Mouse (Mus musculus) MN1 (cell line): ENCODE data around the gene Itga8.
A peak's percentile ranks its signal among the peaks of the same experiment; 100 is the strongest.

Source experiments
- DNase-seq: peaks from one replicate; pipeline ENCODE4 v3.0.0-alpha.2; 2016; ENCODE audit warnings: low spot score

The Itga8 gene

GRCm38 (mm10) chr2:12085492-12085891, 216.2 kb downstream of the Itga8 start:
- DNase-seq = no peak

- DNase-seq = no peak
Measured at GRCm38 (mm10) chr2:12084341-12084740, 217.4 kb downstream of the Itga8 start.

GRCm38 (mm10) chr2:12077266-12077891, 224.3 kb downstream of the Itga8 start:
- no peak for DNase-seq

DNA sequence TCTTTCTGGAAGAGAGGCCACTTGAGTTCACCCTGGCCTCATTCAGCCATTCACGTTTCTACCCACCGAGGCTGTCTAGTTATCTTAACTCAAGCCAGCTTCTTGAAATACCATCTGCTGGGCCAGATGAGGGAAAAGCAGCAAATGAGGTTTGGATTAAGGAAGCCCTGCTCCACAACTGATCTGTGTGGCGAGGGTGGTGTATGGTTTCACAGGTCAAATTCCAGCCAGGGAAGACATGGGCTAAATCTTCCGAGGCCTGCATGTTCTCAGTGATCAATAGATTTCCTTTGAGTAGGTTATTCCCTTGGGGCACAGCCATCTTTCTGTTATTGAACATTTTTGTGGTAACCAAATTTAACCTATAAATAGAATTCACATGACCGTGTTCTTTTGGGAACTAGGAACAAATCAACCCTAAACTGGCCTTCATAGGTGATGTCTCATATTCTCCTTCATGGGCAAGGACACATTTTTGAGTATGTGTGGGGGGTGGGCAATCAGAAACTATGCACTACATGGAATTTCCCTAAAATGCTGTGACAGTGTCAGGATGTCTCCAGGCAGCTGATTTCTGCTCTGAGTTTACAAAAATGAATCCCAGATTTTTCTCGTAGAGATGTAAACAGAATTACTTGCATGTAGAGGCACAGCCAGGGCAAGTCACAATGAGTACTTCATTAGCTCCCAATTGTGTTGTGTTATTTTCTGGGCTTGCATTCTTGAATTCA, 235.9 kb downstream of the Itga8 start:
- DNase-seq = no peak

DNA sequence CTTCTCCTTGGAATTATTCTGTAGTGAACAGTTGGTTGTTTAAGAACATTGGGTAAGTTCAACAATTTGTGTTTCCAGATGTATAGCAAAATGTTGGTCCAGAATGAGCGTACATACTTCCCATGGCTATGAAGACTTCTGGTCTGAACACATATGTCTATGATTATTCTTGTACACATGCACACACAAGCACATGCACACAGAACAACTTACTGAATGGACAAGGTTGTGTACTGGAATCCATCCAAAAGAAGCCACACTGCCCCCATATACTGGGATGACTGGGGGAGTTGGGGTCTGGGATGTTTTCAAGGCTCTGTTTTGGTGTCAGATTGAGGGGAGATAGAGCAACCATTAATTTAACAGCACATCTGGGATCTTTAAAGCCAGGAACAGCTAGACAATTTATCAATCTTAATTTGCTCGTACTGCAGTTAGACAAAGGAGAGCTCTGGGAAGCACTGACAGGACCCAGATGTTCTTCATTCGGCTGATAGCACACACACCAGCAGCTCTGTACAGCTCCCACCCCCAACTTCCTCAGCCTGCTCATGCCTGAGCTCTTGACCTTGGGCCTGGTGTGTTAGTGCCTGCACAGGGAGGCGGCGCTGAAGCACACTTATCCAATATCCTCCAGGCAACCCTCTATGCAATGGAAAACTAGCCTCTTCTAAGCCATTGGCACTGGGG, 241.5 kb downstream of the Itga8 start:
- peak; percentile 75 for DNase-seq
